In genomic region chr19:7136016-7136415, GRCm38 (mm10) we compare ENCODE assay signal across 7 mouse cellular contexts. TPM values are rescaled to one million over a fixed set of nuclear protein-coding genes. Genes with fewer than 3 reads are reported as not detected.
DNase-seq lines count a peak whose midpoint lies in the region; ATAC-seq and TF ChIP-seq lines count a peak whose summit lies in the region.

No protein-coding gene starts in this region.

- no peak for TF ChIP-seq CTCF in embryonic fibroblast, embryonic 13.5 days (IDR thresholded peaks at IDR 0.05; ENCODE audit: borderline replicate concordance, insufficient read depth, low read length)
- TF ChIP-seq CTCF in liver, adult 2 months (IDR thresholded peaks at IDR 0.05; ENCODE audit: low read depth, low read length) = no peak
- no peak for TF ChIP-seq CTCF in thymus, adult 2 months (IDR thresholded peaks at IDR 0.05; ENCODE audit: borderline replicate concordance, control insufficient read depth, extremely low read depth, insufficient read depth, low read length, poor library complexity)

- no peak overlapping the region for H3K4me2 ChIP-seq in hindbrain, embryonic 16.5 days (ENCODE audit: low read length)
- peak overlapping the region; percentile 13; the same call in 1 of the 2 replicates for H3K4me2 ChIP-seq in stomach, embryonic 16.5 days (ENCODE audit: low read depth, low read length)

- no peak overlapping the region for H3K4me3 ChIP-seq in embryonic fibroblast, embryonic 13.5 days (ENCODE audit: insufficient read depth, low read length)
- no peak overlapping the region for H3K4me3 ChIP-seq in hindbrain, embryonic 16.5 days (ENCODE audit: low read length)
- H3K4me3 ChIP-seq in liver, adult 2 months (ENCODE audit: insufficient read depth, low read depth, low read length) = 0 out of 2 replicates have a peak overlapping the region, but pooled peaks have one; percentile 2
- H3K4me3 ChIP-seq in stomach, embryonic 16.5 days (replicated peaks; ENCODE audit: low read length) = no peak overlapping the region
- H3K4me3 ChIP-seq in thymus, adult 2 months (ENCODE audit: control insufficient read depth, insufficient read depth, low read length) = no peak overlapping the region

- 14% methylated on average over 9 of the region's 9 CpGs for WGBS in hindbrain, embryonic 16.5 days
- WGBS in liver, adult 2 months = 24% methylated on average over 9 of the region's 9 CpGs
- WGBS in stomach, embryonic 16.5 days = 21% methylated on average over 9 of the region's 9 CpGs
- 90% methylated on average over 9 of the region's 9 CpGs for WGBS in thymus, adult 2 months

- H3K79me2 ChIP-seq in liver, adult 2 months (ENCODE audit: control insufficient read depth, insufficient read depth, low read length) = no peaks in the 10 kb centered on the region; the same call in 1 of the 2 replicates

- 0 out of 2 replicates have a peak, but pooled peaks cover 11% of the 10 kb centered on the region for H3K4me1 ChIP-seq in embryonic fibroblast, embryonic 13.5 days (ENCODE audit: control insufficient read depth, insufficient read depth, low read length)
- H3K4me1 ChIP-seq in hindbrain, embryonic 16.5 days (ENCODE audit: control insufficient read depth, insufficient read depth, low read depth, low read length) = peaks cover 60% of the 10 kb centered on the region
- H3K4me1 ChIP-seq in liver, adult 2 months (ENCODE audit: control insufficient read depth, insufficient read depth, low read length) = peaks cover 17% of the 10 kb centered on the region
- H3K4me1 ChIP-seq in stomach, embryonic 16.5 days (ENCODE audit: control insufficient read depth, insufficient read depth, low read length) = peaks cover 34% of the 10 kb centered on the region
- H3K4me1 ChIP-seq in thymus, adult 2 months (replicated peaks; ENCODE audit: control insufficient read depth, insufficient read depth, low read length) = no peaks in the 10 kb centered on the region

- no peak for ATAC-seq in hindbrain, embryonic 16.5 days
- peak; percentile 61; the same call in 1 of the 2 replicates for ATAC-seq in stomach, embryonic 16.5 days (ENCODE audit: insufficient read depth, low FRiP score)

- no peak for TF ChIP-seq POLR2A in embryonic fibroblast, embryonic 13.5 days (IDR thresholded peaks at IDR 0.05; ENCODE audit: low read depth, low read length)
- peak; percentile 74 for TF ChIP-seq POLR2A in liver, adult 2 months (IDR thresholded peaks at IDR 0.05; ENCODE audit: extremely low read depth, insufficient read depth, low read length)
- TF ChIP-seq POLR2A in thymus, adult 2 months (IDR thresholded peaks at IDR 0.05; ENCODE audit: control insufficient read depth, extremely low read depth, insufficient read depth, low read length, poor library complexity) = no peak

- H3K36me3 ChIP-seq in hindbrain, embryonic 16.5 days (ENCODE audit: control insufficient read depth, insufficient read depth, low read length) = no peaks in the 10 kb centered on the region
- H3K36me3 ChIP-seq in liver, adult 2 months (ENCODE audit: control insufficient read depth, insufficient read depth, low read length) = no peaks in the 10 kb centered on the region
- no peaks in the 10 kb centered on the region for H3K36me3 ChIP-seq in stomach, embryonic 16.5 days (ENCODE audit: control insufficient read depth, insufficient read depth, low read length)
- H3K36me3 ChIP-seq in thymus, adult 2 months (ENCODE audit: control insufficient read depth, insufficient read depth, low read length) = no peaks in the 10 kb centered on the region

- DNase-seq in urinary bladder, postnatal 25 days (ENCODE audit: low spot score) = peak; percentile 19
- no peak for DNase-seq in urinary bladder, postnatal 4 days (ENCODE audit: low spot score in 2 of 2)
- DNase-seq in liver, adult 2 months (ENCODE audit: extremely low read depth, low read depth, low spot score) = peak; percentile 85
- DNase-seq in thymus, adult 2 months = no peak

- no peaks in the 10 kb centered on the region; the same call in none of the 2 replicates for H3K27me3 ChIP-seq in hindbrain, embryonic 16.5 days (replicated peaks; ENCODE audit: control insufficient read depth, insufficient read depth, low read length)
- no peaks in the 10 kb centered on the region for H3K27me3 ChIP-seq in liver, adult 2 months (ENCODE audit: control insufficient read depth, insufficient read depth, low read length)
- H3K27me3 ChIP-seq in stomach, embryonic 16.5 days (ENCODE audit: control insufficient read depth, insufficient read depth, low read length) = no peaks in the 10 kb centered on the region
- H3K27me3 ChIP-seq in thymus, adult 2 months (ENCODE audit: control insufficient read depth, insufficient read depth, low read length) = no peaks in the 10 kb centered on the region

- peak overlapping the region; percentile 71 for H3K27ac ChIP-seq in embryonic fibroblast, embryonic 13.5 days (ENCODE audit: insufficient read depth, low read length)
- peak overlapping the region; percentile 76 for H3K27ac ChIP-seq in hindbrain, embryonic 16.5 days (ENCODE audit: low read depth, low read length)
- H3K27ac ChIP-seq in liver, adult 2 months (replicated peaks; ENCODE audit: insufficient read depth, low read depth, low read length) = peak overlapping the region; percentile 94
- H3K27ac ChIP-seq in stomach, embryonic 16.5 days (ENCODE audit: low read length) = peak overlapping the region; percentile 79
- no peak overlapping the region for H3K27ac ChIP-seq in thymus, adult 2 months (ENCODE audit: control insufficient read depth, insufficient read depth, low read length)

- no peaks in the 10 kb centered on the region for H3K9me3 ChIP-seq in hindbrain, embryonic 16.5 days (ENCODE audit: control insufficient read depth, low read length)
- no peaks in the 10 kb centered on the region for H3K9me3 ChIP-seq in stomach, embryonic 16.5 days (replicated peaks; ENCODE audit: control insufficient read depth, low read length)

- no peak overlapping the region; the same call in 1 of the 2 replicates for H3K9ac ChIP-seq in hindbrain, embryonic 16.5 days (ENCODE audit: low read depth, low read length)
- peak overlapping the region; percentile 15; the same call in 1 of the 2 replicates for H3K9ac ChIP-seq in liver, adult 2 months (ENCODE audit: low read depth, low read length)
- H3K9ac ChIP-seq in stomach, embryonic 16.5 days (ENCODE audit: low read length) = peak overlapping the region; percentile 51

RNA-seq across cellular contexts. Expression of gene Flrt1, which starts 30.5 kb away (rescaled TPM):
- polyA plus RNA-seq in embryonic fibroblast, embryonic 13.5 days (2011; ENCODE audit: insufficient read length, low read depth, missing spikeins) = 5.3 and 6.4 TPM in 2 replicates
- 8.8 and 11.3 TPM in 2 replicates for polyA plus RNA-seq in hindbrain, embryonic 16.5 days (2015; fragmentation: Nextera tagmentation; extraction: Ambion mirVana)
- total RNA-seq in liver, adult 2 months (2014; rRNA removed) = 0.09 and 0.40 TPM in 2 replicates
- polyA plus RNA-seq in liver, adult 2 months (2012; rRNA removed) = 0.27 and 0.31 TPM in 2 replicates
- 3.4 and 3.6 TPM in 2 replicates for polyA plus RNA-seq in stomach, embryonic 16.5 days (2015; fragmentation: Nextera tagmentation; extraction: Ambion mirVana)
- polyA plus RNA-seq in thymus, adult 2 months (2012; rRNA removed) = 0.59 and 0.64 TPM in 2 replicates

Comparison
In these comparisons a context has a peak if more than half of its experiments do, and no peak if none do; other contexts are left out.
1. DNase-seq: peak in urinary bladder, postnatal 25 days (single experiment) and liver, adult 2 months (single experiment); none in urinary bladder, postnatal 4 days (0 of 2) and thymus, adult 2 months (single experiment).